Mouse (Mus musculus) liver (tissue): ENCODE results near the gene Srrm2.
A peak's percentile ranks its signal among the peaks of the same experiment; 100 is the strongest.

Source experiments
- DNase-seq: peaks from one replicate; pipeline ENCODE4 v3.0.0-alpha.2; 2020; ENCODE audit warnings: mixed read lengths

Gene Srrm2

GRCm38 (mm10) chr17:23867756-23868155 lies 77.4 kb downstream of the Srrm2 start, which contains the start of gene Prss21:
Prss21 (plus strand) TSS chr17:23868056.
- DNase-seq: no peak

DNA sequence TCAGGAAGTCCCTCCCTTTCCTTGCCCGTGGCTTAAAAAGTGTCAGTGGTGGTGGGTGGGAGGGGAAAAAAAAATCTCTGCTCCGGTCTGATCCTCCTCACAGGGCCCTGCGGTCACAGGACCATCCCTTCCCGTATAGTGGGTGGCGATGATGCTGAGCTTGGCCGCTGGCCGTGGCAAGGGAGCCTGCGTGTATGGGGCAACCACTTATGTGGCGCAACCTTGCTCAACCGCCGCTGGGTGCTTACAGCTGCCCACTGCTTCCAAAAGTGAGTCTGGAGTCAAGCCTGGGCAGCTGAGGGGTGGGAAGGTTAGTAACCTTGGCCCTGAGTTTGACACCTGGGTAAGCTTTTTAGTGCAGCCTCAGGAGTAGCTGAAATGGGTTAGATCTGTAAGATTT lies 78.2 kb downstream of the Srrm2 start:
- peak; percentile 7 for DNase-seq
